Mouse (Mus musculus) cerebral cortex, adult 2 months (tissue): ENCODE measurements around the gene Itprip.

Experiments used
- WGBS: fragments of 180-500 bp; shearing (Covaris S2); methylation state at CpG from one replicate; pipeline ENCODE4 v1.1.7; 2018; 5-methylcytosine and 5-hydroxymethylcytosine counted together

The Itprip gene

DNA sequence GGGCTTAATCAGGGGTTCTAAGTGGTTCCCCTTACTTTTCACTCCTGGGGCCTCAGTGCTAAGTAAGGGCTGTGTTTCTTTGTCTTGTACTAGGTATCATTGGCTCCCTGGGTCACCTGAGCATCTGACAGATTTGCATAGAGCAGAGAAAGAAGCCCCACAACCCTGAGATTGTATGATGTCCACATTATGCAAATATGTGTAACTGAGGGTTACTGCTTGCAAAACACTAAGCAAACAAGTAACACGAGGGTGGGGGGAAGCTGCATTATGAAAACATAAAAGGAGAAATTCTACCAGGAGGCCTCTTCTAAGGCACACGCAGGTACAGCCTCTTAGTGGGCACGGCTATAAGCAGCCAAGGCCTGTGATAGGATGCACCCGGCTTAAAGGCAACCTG is 3.8 kb downstream of the Itprip start:
- 91% methylated on average over 4 of the region's 4 CpGs for WGBS

DNA sequence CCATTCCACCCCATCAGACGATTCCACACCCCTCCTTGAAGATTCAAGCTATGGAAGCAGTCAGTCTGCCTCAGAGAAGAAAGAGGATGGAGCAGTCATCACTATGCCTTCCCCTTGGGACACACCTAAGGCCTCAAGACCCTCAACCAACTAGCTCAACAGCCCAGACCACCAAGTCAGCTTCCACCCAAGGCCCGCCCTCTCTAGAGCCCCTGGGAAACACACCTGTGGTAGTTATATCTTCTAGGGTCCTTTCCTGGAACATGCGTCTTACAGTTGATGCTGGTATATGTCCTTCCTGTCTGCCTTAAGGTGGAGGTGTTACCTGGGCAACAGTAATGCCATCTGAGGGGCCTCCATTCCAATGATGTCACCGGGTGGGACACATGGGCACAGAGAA is 4.9 kb downstream of the Itprip start:
- WGBS = 96% methylated on average over 4 of the region's 4 CpGs

DNA sequence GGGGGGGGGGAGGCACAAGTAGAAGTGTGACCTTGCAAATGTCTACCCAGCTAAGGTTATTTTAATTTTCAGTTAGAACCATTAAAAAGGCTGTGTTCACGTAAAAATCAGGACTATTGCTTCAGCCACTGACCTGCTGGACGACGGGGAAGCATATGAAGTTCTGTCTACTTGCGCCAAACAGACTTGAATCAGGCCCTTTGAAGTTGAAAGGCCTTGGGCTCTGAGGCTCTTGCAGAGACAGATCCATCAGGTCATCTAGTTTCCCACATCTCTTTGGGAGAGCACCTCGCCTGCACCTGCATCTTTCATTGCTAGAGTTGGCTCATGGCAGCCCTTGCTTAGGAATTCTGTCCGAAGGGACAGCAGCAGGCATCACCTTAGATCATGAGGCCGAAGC is 5.8 kb downstream of the Itprip start:
- 94% methylated on average over 7 of the region's 7 CpGs for WGBS

- WGBS = 91% methylated on average over 4 of the region's 4 CpGs
Measured at GRCm38 (mm10) chr19:47910751-47911150, 8.3 kb downstream of the Itprip start.

DNA sequence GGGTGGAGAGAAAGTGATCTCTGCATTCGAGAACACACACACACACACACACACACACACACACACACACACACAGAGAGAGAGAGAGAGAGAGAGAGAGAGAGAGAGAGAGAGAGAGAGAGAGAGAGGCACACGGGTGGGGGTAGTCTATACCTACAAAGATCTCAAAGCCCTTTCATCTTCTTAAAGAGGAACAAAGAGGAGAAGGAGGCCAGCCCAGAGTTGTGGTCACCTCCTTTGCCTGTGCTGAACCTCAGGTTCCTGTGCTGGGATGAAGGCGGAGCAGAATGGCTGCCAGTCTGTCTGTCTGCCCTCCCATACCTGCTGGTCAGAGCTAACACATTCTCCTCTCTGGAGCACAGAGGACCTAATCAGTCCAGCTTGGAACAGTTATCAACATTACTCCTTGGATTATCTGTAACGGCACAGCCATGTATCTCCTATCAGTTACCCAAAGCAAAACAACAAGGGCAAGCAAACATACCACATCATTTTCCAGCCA is 8.9 kb downstream of the Itprip start:
- 68% methylated on average over 3 of the region's 4 CpGs for WGBS

- whole genome bisulfite sequencing = 19% methylated on average over 10 of the region's 10 CpGs
Measured at GRCm38 (mm10) chr19:47909387-47910116, 9.5 kb downstream of the Itprip start.

- WGBS = 54% methylated on average over 6 of the region's 6 CpGs
Measured at GRCm38 (mm10) chr19:47908961-47909371, 10.1 kb downstream of the Itprip start.

GRCm38 (mm10) chr19:47907596-47907995 is 11.5 kb downstream of the Itprip start:
- WGBS = 91% methylated on average over 9 of the region's 9 CpGs

DNA sequence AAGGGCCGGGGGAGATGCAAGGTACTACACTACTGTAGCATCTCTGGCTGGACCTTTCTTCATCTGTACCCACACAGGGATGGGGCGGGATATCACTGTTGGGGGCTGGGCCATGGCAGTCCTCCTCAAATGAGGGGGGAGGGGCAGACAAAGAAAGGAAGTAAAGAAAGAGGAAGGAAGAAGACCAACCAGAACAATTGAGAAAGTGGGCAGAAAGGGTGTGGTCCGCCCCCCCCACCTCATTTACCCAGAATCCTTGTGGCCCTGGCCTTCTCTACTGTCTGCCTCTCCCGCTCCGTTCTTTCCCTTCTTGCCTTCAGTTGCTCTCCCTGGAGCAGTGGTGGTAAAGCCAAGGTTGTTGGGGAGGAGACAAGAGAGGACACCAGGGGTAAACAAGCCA is 13.5 kb downstream of the Itprip start:
- 90% methylated on average over 5 of the region's 5 CpGs for WGBS

DNA sequence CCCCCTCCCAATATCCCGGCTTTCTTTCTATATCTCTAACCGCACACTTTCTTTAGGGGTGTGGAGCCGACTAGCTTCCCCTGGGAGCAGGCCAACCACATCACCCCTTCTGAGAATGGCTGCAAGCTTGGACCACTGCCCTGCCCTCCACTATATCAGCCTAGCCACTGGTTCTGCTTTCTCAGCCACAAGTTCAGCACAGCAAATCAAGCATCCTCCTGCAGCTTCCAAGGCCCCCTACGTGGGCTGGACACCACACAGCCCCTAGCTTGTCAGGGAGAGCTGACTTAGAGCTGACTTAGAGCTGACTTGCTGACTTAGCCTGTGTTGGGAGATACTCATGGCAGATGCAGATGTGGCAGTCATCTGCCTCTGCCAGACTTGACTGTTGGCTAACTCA is 14.0 kb downstream of the Itprip start:
- 80% methylated on average over 4 of the region's 4 CpGs for WGBS

DNA sequence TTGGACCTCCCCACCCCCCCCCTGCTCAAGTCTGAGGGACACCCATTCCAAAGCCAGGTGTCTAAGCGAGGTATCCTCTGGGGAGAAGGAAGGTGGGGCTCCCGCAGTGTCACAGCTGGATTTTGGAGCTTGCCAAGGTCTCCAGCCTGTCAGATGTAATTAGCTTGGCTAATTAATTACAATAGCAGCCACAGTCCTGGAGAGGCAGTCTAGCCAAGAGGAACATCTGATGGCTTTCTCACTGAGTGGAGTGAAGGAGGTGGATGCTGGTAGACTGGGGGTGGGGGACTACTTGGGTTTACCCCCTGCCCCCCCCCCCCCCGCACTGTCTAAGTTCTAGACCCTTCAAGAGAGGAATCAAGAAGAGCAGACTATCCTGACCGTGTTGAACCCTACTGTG is 15.4 kb downstream of the Itprip start:
- 82% methylated on average over 4 of the region's 4 CpGs for WGBS

GRCm38 (mm10) chr19:47902316-47903201 is 16.5 kb downstream of the Itprip start:
- WGBS = 78% methylated on average over 13 of the region's 13 CpGs

- WGBS = 83% methylated on average over 10 of the region's 10 CpGs
Measured at GRCm38 (mm10) chr19:47900558-47900957, 18.5 kb downstream of the Itprip start.

DNA sequence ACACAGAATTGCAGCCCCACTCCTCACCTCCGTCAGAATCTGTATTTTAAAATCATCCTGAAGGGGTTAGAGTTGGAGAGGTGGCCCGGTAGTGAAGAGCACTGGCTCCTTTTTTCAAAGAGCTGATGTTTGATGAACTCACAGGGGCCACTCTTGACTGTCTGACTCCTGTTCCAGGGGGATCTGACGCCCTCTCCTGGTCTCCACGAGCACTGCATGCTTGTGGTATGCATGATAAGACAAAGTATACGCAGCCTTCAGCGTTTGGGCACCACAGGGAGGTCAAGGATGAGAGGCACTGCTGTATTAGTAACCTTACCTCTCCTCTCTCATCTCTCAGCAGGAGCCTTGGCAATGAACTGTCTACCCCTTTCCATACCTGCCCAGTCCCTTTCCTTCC is 19.1 kb downstream of the Itprip start:
- 73% methylated on average over 6 of the region's 6 CpGs for WGBS

DNA sequence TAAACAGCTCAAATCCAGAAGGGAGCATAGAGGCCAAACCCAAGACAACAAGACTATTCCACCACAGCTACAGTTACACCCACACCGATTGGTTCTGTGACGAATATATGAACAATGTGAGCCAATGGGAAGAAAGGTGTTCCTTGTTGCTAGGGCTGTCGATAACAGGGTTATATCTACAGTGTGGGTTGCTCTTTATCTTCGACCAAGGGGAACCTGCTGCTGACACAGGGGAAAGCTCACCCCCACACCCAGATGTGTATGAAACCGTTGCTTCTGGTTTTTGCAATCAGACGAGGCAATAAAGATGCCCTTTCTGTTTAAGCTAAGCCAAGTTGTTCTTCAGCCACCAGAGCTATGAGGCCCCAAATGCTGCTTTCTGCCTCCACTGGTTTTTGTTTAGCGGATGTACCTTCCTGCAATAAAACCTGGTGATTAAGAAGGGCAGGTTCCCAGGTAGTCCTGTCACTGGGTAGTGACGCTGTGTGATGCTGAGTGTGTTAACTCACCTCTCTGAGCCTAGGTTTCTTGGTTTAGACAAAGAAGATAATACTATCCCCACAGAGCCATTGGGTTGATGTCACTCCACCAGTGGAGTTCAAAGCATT is 20.5 kb downstream of the Itprip start:
- WGBS = 91% methylated on average over 8 of the region's 8 CpGs

- 92% methylated on average over 6 of the region's 6 CpGs for WGBS
Measured at GRCm38 (mm10) chr19:47893092-47893491, 26.0 kb downstream of the Itprip start.

DNA sequence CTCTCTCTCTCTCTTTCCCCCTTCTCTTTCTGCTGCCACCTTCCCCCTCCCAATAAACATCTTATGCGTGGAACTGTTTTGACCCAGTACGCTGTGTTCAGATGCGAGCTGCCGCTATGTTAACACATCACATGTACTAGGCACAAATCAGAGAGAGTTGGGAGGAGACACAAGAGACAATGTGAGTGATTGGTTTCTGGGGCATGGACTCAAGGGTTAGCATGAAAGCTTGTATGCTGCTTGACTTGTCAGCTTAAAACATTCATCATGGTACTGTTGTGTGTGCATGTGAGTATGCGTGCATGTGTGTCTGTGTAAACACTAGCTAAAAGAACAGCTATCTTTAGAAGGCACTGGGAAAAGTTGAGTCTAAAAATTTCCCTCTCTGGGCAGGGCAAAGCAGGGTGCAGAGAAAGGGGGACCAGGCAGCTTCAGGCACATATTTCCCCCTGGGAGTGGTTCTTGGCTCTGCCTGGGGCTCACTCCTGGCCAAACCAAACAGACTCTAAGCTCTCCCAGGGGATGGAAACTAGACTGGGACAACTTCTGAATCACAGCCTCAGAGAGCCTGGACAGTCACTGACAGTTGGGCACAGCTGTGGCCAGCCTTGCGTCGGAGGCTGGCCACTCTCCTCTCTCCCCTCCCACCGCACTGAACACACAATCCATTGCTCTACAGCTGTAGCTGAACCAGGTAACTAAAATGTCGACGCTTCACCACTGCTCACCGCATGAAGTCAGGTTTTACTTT is 27.4 kb downstream of the Itprip start:
- WGBS = 81% methylated on average over 11 of the region's 11 CpGs

GRCm38 (mm10) chr19:47890489-47891130 is 28.5 kb downstream of the Itprip start:
- WGBS = 65% methylated on average over 10 of the region's 10 CpGs

GRCm38 (mm10) chr19:47888037-47888436 is 31.1 kb downstream of the Itprip start:
- WGBS = 96% methylated on average over 8 of the region's 8 CpGs

DNA sequence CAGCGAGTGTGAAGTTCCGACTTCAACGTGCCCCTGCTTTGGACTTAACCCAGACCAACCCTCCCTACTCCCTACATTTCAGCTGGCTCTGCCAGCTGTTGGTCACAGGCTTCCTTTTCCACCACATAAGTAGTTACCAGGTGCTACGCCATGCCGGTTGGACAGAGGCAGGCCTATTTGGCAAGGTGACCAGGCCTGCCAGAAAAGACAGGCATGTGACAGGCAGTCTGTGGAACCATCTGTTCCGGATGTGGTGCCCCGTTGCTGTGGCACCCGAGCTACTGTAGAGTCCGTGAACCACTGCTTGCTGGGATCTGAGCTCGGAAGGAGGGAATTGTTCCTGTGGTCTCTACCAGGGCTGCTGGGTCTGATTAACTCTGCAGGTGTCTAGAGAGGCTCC is 31.7 kb downstream of the Itprip start:
- 61% methylated on average over 10 of the region's 10 CpGs for WGBS

- WGBS = 85% methylated on average over 7 of the region's 7 CpGs
Measured at GRCm38 (mm10) chr19:47886617-47887016, 32.5 kb downstream of the Itprip start.
